Mouse (Mus musculus): ENCODE results near the gene Ano8.
"Not testable (repeated sequence)": the region's sequence is repeated elsewhere in the genome, so short reads cannot be mapped to it uniquely, and the experiment has no call there.

The Ano8 gene

DNA sequence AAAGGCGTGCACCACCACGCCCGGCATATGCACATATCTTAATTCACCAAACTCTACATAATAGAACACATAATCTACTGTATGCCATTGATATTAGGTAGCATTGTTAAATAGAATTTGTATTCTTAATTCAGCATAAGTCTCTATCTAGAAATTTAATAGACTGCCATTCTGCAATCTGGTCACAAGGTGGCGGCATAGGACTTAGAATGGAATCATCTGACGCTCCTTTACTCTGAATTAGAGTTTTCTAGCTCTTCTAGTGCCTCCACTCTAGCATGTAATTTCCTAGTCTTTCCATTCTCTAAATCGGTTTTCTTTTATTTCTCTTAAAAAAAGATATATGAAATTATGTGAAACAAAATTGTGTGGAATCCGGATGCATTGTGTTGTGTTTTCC, 44.4 kb downstream of the Ano8 start:
- in situ Hi-C loops (cut with MboI) = no loop called here

DNA sequence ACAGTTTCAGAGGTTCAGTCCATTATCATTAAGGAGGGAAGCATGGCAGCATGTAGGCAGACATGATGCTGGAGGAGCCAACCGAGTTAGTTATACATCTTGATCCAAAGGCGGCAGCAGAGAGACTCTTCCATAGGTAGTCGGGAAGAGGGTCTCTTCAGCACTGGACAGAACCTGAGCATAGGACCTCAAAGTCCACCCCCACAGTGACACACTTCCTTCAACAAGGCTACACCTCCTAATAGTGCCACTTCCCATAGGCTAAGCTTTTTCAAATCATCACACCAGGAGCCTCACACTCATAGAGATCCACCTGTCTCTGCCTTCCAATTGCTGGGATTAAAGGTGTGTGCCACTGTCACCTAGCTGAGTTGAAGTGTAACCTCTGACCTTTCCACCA, 48.7 kb downstream of the Ano8 start:
- in situ Hi-C loops (cut with MboI) = no loop called here

GRCm38 (mm10) chr8:71432935-71433334, 52.8 kb downstream of the Ano8 start:
- in situ Hi-C loops (cut with MboI) = not testable (repeated sequence)
